Comparison of ENCODE assay signal across 8 mouse cellular contexts in the genomic region with DNA sequence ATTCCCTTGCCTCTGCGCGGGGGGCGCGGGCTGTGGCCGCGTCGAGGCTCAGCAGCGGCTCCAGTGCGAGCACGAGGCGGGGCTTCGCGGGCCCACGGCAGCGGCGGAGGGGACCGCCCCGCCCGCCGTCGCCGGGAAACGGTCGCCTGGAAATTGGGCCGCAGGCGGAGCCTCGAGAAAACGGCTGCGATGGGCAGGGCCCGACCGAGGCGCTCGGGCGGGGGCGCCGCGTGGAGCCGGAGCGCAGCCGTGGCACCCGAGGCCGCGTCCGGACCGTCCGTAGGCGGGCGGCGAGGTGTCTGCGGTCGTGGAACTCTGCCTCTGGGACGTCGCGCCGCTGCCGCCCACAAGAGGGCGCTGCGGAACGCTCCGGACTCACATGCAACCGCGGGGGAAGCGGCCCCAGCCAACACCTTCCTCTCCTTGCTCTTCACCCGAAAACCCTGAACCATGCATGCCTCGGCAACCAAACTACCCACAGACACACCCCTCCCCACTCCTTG. TPM values are rescaled to one million over a fixed set of nuclear protein-coding genes. Genes with fewer than 3 reads are reported as not detected.
DNase-seq lines count a peak whose midpoint lies in the region; ATAC-seq and TF ChIP-seq lines count a peak whose summit lies in the region.

A gene (minus strand): TSS at position 52 of the 503 bp plus-strand sequence.

- H3K9ac ChIP-seq in forebrain, embryonic 11.5 days (ENCODE audit: low read length), result peak within 1 kb of the TSS; percentile 48
- H3K9ac ChIP-seq in heart, embryonic 16.5 days (ENCODE audit: low read length), result peak within 1 kb of the TSS; percentile 73
- no peak within 1 kb of the TSS for H3K9ac ChIP-seq in liver, embryonic 14.5 days (replicated peaks)
- H3K9ac ChIP-seq in neural tube, embryonic 11.5 days (ENCODE audit: low read length), result peak within 1 kb of the TSS; percentile 44
- peak within 1 kb of the TSS; percentile 74 for H3K9ac ChIP-seq in stomach, embryonic 16.5 days (ENCODE audit: low read length)

- peak within 1 kb of the TSS; percentile 38 for H3K4me3 ChIP-seq in forebrain, embryonic 11.5 days (ENCODE audit: low read depth, low read length)
- H3K4me3 ChIP-seq in heart, embryonic 16.5 days (ENCODE audit: low read length), result peak within 1 kb of the TSS; percentile 59
- H3K4me3 ChIP-seq in liver, embryonic 14.5 days (ENCODE audit: insufficient read depth in 1 of 2, low read depth in 2 of 2, low read length in 2 of 2), result peak within 1 kb of the TSS in 1 of 2 experiments; percentile 48; a peak in 3 of 4 replicates
- peak within 1 kb of the TSS; percentile 46 for H3K4me3 ChIP-seq in neural tube, embryonic 11.5 days (ENCODE audit: low read depth, low read length)
- peak within 1 kb of the TSS; percentile 54 for H3K4me3 ChIP-seq in stomach, embryonic 16.5 days (replicated peaks; ENCODE audit: low read length)

- H3K36me3 ChIP-seq in forebrain, embryonic 11.5 days (ENCODE audit: control insufficient read depth, insufficient read depth, low read length), result no peaks in the 10 kb centered on the region; the same call in 1 of the 2 replicates
- no peaks in the 10 kb centered on the region for H3K36me3 ChIP-seq in heart, embryonic 16.5 days (ENCODE audit: control insufficient read depth, insufficient read depth)
- no peaks in the 10 kb centered on the region for H3K36me3 ChIP-seq in liver, embryonic 14.5 days (replicated peaks; ENCODE audit: control insufficient read depth, insufficient read depth, low read depth)
- H3K36me3 ChIP-seq in neural tube, embryonic 11.5 days (ENCODE audit: control insufficient read depth, insufficient read depth, low read length), result peaks cover 8% of the 10 kb centered on the region
- no peaks in the 10 kb centered on the region for H3K36me3 ChIP-seq in stomach, embryonic 16.5 days (ENCODE audit: control insufficient read depth, insufficient read depth, low read length)

- peak; percentile 86 for TF ChIP-seq CTCF in liver, embryonic 14.5 days (IDR thresholded peaks at IDR 0.05; ENCODE audit: low read depth)

- peak within 1 kb of the TSS; percentile 63 for H3K4me2 ChIP-seq in forebrain, embryonic 11.5 days (ENCODE audit: low read depth, low read length, severe bottlenecking)
- H3K4me2 ChIP-seq in heart, embryonic 16.5 days (ENCODE audit: low read depth, low read length), result peak within 1 kb of the TSS; percentile 86
- H3K4me2 ChIP-seq in liver, embryonic 14.5 days (ENCODE audit: low read depth), result peak within 1 kb of the TSS; percentile 61
- peak within 1 kb of the TSS; percentile 82 for H3K4me2 ChIP-seq in neural tube, embryonic 11.5 days (ENCODE audit: low read depth)
- H3K4me2 ChIP-seq in stomach, embryonic 16.5 days (ENCODE audit: low read depth, low read length), result peak within 1 kb of the TSS; percentile 95

- WGBS in forebrain, embryonic 11.5 days, result under 1% methylated on average over 62 of the region's 65 CpGs
- under 1% methylated on average over 65 of the region's 65 CpGs for WGBS in heart, embryonic 16.5 days
- under 1% methylated on average over 64 of the region's 65 CpGs for WGBS in liver, embryonic 14.5 days (ENCODE audit: insufficient replicate concordance)
- under 1% methylated on average over 65 of the region's 65 CpGs for WGBS in neural tube, embryonic 11.5 days
- WGBS in stomach, embryonic 16.5 days, result under 1% methylated on average over 64 of the region's 65 CpGs

- peaks cover 11% of the 10 kb centered on the region for H3K4me1 ChIP-seq in forebrain, embryonic 11.5 days (replicated peaks; ENCODE audit: control insufficient read depth, insufficient read depth, low read length)
- peaks cover 20% of the 10 kb centered on the region for H3K4me1 ChIP-seq in heart, embryonic 16.5 days (ENCODE audit: control insufficient read depth, insufficient read depth, low read length)
- H3K4me1 ChIP-seq in liver, embryonic 14.5 days (replicated peaks; ENCODE audit: control insufficient read depth in 2 of 2, insufficient read depth in 2 of 2, low read length in 1 of 2), result no peaks in the 10 kb centered on the region
- peaks cover 29% of the 10 kb centered on the region for H3K4me1 ChIP-seq in neural tube, embryonic 11.5 days (ENCODE audit: control insufficient read depth, insufficient read depth, low read length)
- H3K4me1 ChIP-seq in stomach, embryonic 16.5 days (ENCODE audit: control insufficient read depth, insufficient read depth, low read length), result peaks cover 9% of the 10 kb centered on the region

- H3K27me3 ChIP-seq in forebrain, embryonic 11.5 days (ENCODE audit: control insufficient read depth, insufficient read depth, low read length), result peaks cover 68% of the 10 kb centered on the region
- peaks cover 75% of the 10 kb centered on the region for H3K27me3 ChIP-seq in heart, embryonic 16.5 days (ENCODE audit: control insufficient read depth, insufficient read depth, low read length)
- H3K27me3 ChIP-seq in liver, embryonic 14.5 days (ENCODE audit: control insufficient read depth, insufficient read depth, low read length), result peaks cover 97% of the 10 kb centered on the region
- H3K27me3 ChIP-seq in neural tube, embryonic 11.5 days (ENCODE audit: control insufficient read depth, insufficient read depth, low read length), result peaks cover 63% of the 10 kb centered on the region
- H3K27me3 ChIP-seq in stomach, embryonic 16.5 days (ENCODE audit: control insufficient read depth, insufficient read depth, low read length), result peaks cover 46% of the 10 kb centered on the region

- peak; percentile 17 for DNase-seq in c-Kit-negative CD71-positive TER-119-positive erythroid progenitor cells, embryonic 14.5 days (ENCODE audit: low read depth, low spot score)
- DNase-seq in forebrain, embryonic 11.5 days (ENCODE audit: low spot score), result peak; percentile 93
- DNase-seq in kidney, postnatal 25 days, result peak; percentile 76 to 81
- DNase-seq in liver, embryonic 14.5 days (ENCODE audit: low read depth in 3 of 3, low spot score in 3 of 3), result peak; percentile 20 to 43 (median 37)
- DNase-seq in neural tube, embryonic 11.5 days (ENCODE audit: low spot score), result peak; percentile 89

- peak; percentile 78 for ATAC-seq in CD4-positive, CD25-positive, alpha-beta regulatory T cell, adult 4 months
- peak; percentile 42 for ATAC-seq in forebrain, embryonic 11.5 days (replicated peaks; ENCODE audit: low FRiP score)
- ATAC-seq in heart, embryonic 16.5 days (replicated peaks; ENCODE audit: extremely low read depth, insufficient read depth, low FRiP score), result peak; percentile 19
- ATAC-seq in liver, embryonic 14.5 days (ENCODE audit: insufficient read depth), result no peak
- ATAC-seq in neural tube, embryonic 11.5 days (ENCODE audit: insufficient read depth, low FRiP score, low TSS enrichment), result peak; percentile 28; the same call in 1 of the 2 replicates
- peak; percentile 54; the same call in 1 of the 2 replicates for ATAC-seq in stomach, embryonic 16.5 days (ENCODE audit: insufficient read depth, low FRiP score)

- no peak within 1 kb of the TSS for H3K27ac ChIP-seq in forebrain, embryonic 11.5 days (ENCODE audit: low read depth, low read length)
- H3K27ac ChIP-seq in heart, embryonic 16.5 days (ENCODE audit: low read length), result no peak within 1 kb of the TSS
- H3K27ac ChIP-seq in liver, embryonic 14.5 days, result no peak within 1 kb of the TSS
- H3K27ac ChIP-seq in neural tube, embryonic 11.5 days (ENCODE audit: low read depth, low read length), result no peak within 1 kb of the TSS
- H3K27ac ChIP-seq in stomach, embryonic 16.5 days (ENCODE audit: low read length), result no peak within 1 kb of the TSS

- TF ChIP-seq EP300 in liver, embryonic 14.5 days (IDR thresholded peaks at IDR 0.05; ENCODE audit: low read depth), result no peak

- no peaks in the 10 kb centered on the region for H3K9me3 ChIP-seq in forebrain, embryonic 11.5 days (ENCODE audit: control insufficient read depth, low read length)
- no peaks in the 10 kb centered on the region for H3K9me3 ChIP-seq in heart, embryonic 16.5 days (replicated peaks; ENCODE audit: control insufficient read depth, low read length)
- no peaks in the 10 kb centered on the region for H3K9me3 ChIP-seq in liver, embryonic 14.5 days (ENCODE audit: control insufficient read depth, low read length)
- no peaks in the 10 kb centered on the region for H3K9me3 ChIP-seq in neural tube, embryonic 11.5 days (ENCODE audit: control insufficient read depth, low read length)
- H3K9me3 ChIP-seq in stomach, embryonic 16.5 days (replicated peaks; ENCODE audit: control insufficient read depth, low read length), result no peaks in the 10 kb centered on the region

RNA-seq across cellular contexts. Expression of the gene that starts here (rescaled TPM):
- polyA plus RNA-seq in CD4-positive, CD25-positive, alpha-beta regulatory T cell, adult 4 months (2017; shearing (Covaris generic)), result not detected
- 2.8 and 3.4 TPM in 2 replicates for polyA plus RNA-seq in forebrain, embryonic 11.5 days (2014; fragmentation: Nextera tagmentation; extraction: Ambion mirVana)
- 0.63 and 0.66 TPM in 2 replicates for polyA plus RNA-seq in heart, embryonic 16.5 days (2015; fragmentation: Nextera tagmentation; extraction: Ambion mirVana)
- polyA plus RNA-seq in liver, embryonic 14.5 days (2012; rRNA removed), result 0.54 and 0.63 TPM in 2 replicates
- polyA plus RNA-seq in liver, embryonic 14.5 days (2014; fragmentation: Nextera tagmentation; extraction: Ambion mirVana), result not detected in 2 replicates
- polyA plus RNA-seq in neural tube, embryonic 11.5 days (2014; fragmentation: Nextera tagmentation; extraction: Ambion mirVana), result 3.6 and 3.8 TPM in 2 replicates
- 3.1 and 4.2 TPM in 2 replicates for polyA plus RNA-seq in stomach, embryonic 16.5 days (2015; fragmentation: Nextera tagmentation; extraction: Ambion mirVana)

Comparison
In these comparisons a context has a peak if more than half of its experiments do, and no peak if none do; other contexts are left out.
1. Peak in ATAC-seq in CD4-positive, CD25-positive, alpha-beta regulatory T cell, adult 4 months; RNA of the gene not detected or under 1 TPM.
2. Peak in ATAC-seq, H3K4me3 ChIP-seq, H3K9ac ChIP-seq and H3K4me2 ChIP-seq in heart, embryonic 16.5 days; RNA of the gene not detected or under 1 TPM.
3. Peak in DNase-seq and H3K4me2 ChIP-seq in liver, embryonic 14.5 days; RNA of the gene not detected or under 1 TPM.
4. DNase-seq: peak in every context shown above with its lines; median percentile 93 in forebrain, embryonic 11.5 days; 89 in neural tube, embryonic 11.5 days; 78 in kidney, postnatal 25 days; 37 in liver, embryonic 14.5 days; 17 in c-Kit-negative CD71-positive TER-119-positive erythroid progenitor cells, embryonic 14.5 days.